Mouse (Mus musculus) central nervous system, embryonic 18 days (tissue): ENCODE results near the gene Hnrnpa0. TPM values are rescaled to one million over a fixed set of nuclear protein-coding genes. Genes with fewer than 3 reads are reported as not detected.

Experiments used
- polyA plus RNA-seq: library from polyadenylated mRNA; depleted of rRNA; stranded (reverse); fragments of >200 nt; gene quantifications from 2 replicates; pipeline ENCODE4 v1.2.3, GENCODE M21; 2012; rRNA removed

Gene Hnrnpa0
- polyA plus RNA-seq, result 259 and 291 TPM in 2 replicates

DNA sequence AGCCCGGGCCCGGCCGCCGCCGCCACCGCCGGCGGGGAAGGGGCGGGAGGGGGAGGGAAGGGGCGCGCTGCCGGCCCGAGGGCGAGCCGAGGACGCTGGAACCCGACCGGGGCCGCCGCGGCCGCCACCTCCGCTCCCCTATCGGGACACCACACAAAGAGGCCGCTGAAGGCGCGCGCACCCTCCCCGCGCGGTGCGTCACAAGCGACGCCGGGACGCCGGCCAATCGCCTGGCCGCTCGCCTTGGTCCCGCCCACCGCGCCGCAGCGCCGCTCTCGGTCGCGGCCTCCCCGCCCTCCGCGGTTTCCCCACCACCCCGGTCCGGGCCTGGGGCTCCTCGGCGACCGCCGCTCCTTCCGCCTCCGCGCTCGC, at the start of gene Hnrnpa0:
Gene Hnrnpa0 (minus strand): TSS at position 161 of the 372 bp plus-strand sequence.

DNA sequence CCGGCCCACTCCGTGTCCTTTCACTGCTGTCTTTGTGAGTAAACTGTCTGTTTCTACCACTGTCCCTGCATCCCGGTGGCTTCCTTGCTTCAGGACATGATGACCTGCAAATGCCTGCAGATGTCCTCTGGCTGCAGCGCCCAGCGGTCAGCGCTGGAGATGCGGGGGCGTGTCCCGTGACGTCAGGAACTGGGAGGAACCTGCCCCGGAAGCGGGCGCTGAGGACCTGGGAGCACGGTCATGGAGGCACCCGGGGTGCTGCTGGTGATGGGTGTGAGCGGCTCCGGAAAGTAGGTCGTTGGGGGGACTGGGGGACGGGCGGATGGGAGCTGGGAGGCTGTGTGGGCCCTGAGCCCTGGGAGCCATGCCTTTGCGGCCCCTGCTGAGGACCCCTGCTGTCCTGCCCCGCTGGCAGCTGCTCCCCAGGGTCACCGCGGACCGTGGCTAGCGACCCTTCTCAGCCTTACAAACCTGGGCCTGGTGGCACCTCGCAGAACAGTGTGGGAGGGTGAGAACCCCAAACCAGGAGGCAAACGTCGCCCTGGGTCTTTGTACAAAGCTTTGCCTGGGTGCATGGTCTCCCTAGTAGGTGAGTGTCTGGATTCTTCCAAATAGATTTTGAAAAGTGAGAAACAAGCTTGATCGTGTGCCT, 29.2 kb upstream of the Hnrnpa0 start, which contains the start of gene Idnk:
Gene Idnk (plus strand): TSS at position 203 of the 652 bp plus-strand sequence.

DNA sequence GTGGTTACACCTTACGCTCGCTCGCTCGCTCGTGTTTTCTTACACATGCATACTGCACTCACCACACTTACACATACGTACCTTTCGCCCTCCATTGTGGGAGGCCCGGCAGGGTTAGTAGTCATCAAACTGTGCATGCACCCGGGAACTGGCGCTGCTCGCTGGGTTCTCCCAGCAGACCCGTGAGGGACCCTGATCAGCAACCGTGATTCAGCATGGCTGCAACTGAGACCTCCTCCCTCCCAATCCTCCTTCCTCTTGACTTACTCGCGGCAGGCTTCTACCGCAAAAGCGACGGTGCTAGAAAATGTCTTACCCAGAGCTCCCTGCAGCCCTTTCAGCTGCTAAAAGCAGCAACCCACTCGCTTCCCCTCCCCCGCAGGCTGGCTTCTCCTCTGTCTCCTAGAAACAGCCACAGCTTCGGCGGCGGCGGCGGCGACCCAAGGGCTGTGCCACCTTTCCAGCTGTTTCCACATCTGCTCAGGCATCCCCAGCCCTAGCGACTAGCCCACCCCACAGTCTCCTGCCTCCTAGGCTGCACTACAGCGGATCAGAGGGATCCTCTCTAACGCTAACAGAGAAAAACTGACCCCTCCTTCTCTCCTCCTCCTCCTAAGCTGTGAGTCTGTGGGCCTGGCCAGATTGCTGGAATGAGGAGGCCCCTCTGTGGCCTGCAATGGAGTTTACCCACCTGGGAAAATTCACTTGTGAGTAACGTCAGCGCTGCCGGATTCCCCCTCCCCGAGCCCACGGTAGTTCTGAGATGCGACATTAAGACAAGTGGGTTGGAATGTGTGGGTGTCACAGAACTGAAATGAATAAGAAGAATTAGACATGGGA, 15.1 kb downstream of the Hnrnpa0 start, which contains the start of gene Klhl3:
Gene Klhl3 (minus strand): TSS at position 532 of the 840 bp plus-strand sequence.

Other genes with a start within 250 kb of the Hnrnpa0 start
- gene Spock1, start 220.2 kb downstream of the Hnrnpa0 start, polyA plus RNA-seq, result 59.0 and 60.0 TPM in 2 replicates
- gene Klhl3, start 15.0 kb downstream of the Hnrnpa0 start, polyA plus RNA-seq, result 12.6 and 12.9 TPM in 2 replicates
- 24.7 and 27.3 TPM in 2 replicates for gene Idnk, start 29.1 kb upstream of the Hnrnpa0 start, polyA plus RNA-seq
- 123 and 127 TPM in 2 replicates for gene Ubqln1, start 87.1 kb upstream of the Hnrnpa0 start, polyA plus RNA-seq
- gene Gkap1, start 147.1 kb upstream of the Hnrnpa0 start, polyA plus RNA-seq, result 26.7 and 31.4 TPM in 2 replicates
- gene Kif27, start 230.6 kb upstream of the Hnrnpa0 start, polyA plus RNA-seq, result 2.2 and 2.5 TPM in 2 replicates